Mouse (Mus musculus) liver, adult 2 months (tissue): Measurements from ENCODE around the gene Mrnip. TPM values are rescaled to one million over a fixed set of nuclear protein-coding genes. Genes with fewer than 3 reads are reported as not detected.

Experiments
- DNase-seq: peaks from one replicate; pipeline ENCODE4 v3.0.0-alpha.2; 2011; ENCODE audit warnings: low read depth, low spot score; ENCODE audit errors: extremely low read depth
- H3K27ac ChIP-seq: fragments of 200-500 bp; replicated peaks from 2 replicates; pipeline ENCODE4 v1.5.1; 2012; ENCODE audit warnings: low read depth, mild to moderate bottlenecking, control low read depth, inconsistent platforms, low read length; ENCODE audit not compliant: insufficient read depth
- H3K27me3 ChIP-seq: fragments of 200-500 bp; 2 replicates; pipeline ENCODE4 v1.6.1; 2012; ENCODE audit warnings: mild to moderate bottlenecking, moderate library complexity, low read length, inconsistent platforms; ENCODE audit not compliant: control insufficient read depth, insufficient read depth
- H3K36me3 ChIP-seq: fragments of 200-500 bp; 2 replicates; pipeline ENCODE4 v1.6.1; 2012; ENCODE audit warnings: low read length, inconsistent platforms; ENCODE audit not compliant: control insufficient read depth, insufficient read depth
- H3K4me1 ChIP-seq: fragments of 200-500 bp; 2 replicates; pipeline ENCODE4 v1.6.1; 2011; ENCODE audit warnings: low read length; ENCODE audit not compliant: control insufficient read depth, insufficient read depth
- H3K4me3 ChIP-seq: fragments of 200-500 bp; 2 replicates; pipeline ENCODE4 v1.5.1; 2011; ENCODE audit warnings: low read depth, mild to moderate bottlenecking, control low read depth, low read length, moderate library complexity; ENCODE audit not compliant: insufficient read depth
- H3K79me2 ChIP-seq: fragments of 200-500 bp; 2 replicates; pipeline ENCODE4 v1.6.1; 2012; ENCODE audit warnings: inconsistent platforms, mild to moderate bottlenecking, low read length, moderate library complexity; ENCODE audit not compliant: control insufficient read depth, insufficient read depth
- H3K9ac ChIP-seq: fragments of 200-500 bp; 2 replicates; pipeline ENCODE4 v1.6.1; 2012; ENCODE audit warnings: low read depth, mild to moderate bottlenecking, control low read depth, inconsistent platforms, low read length
- CTCF ChIP-seq: fragments of 200-500 bp; IDR thresholded peaks from 2 replicates; pipeline ENCODE4 v1.5.1; 2011; ENCODE audit warnings: low read depth, low read length, control low read depth
- POLR2A ChIP-seq: fragments of 200-500 bp; IDR thresholded peaks from 2 replicates; pipeline ENCODE4 v1.6.1; 2011; ENCODE audit warnings: low read length, control low read depth; ENCODE audit not compliant: insufficient read depth; ENCODE audit errors: extremely low read depth
- WGBS: fragments of 180-500 bp; shearing (Covaris S2); methylation state at CpG from one replicate; pipeline ENCODE4 v1.1.7; 2018; 5-methylcytosine and 5-hydroxymethylcytosine counted together
- polyA plus RNA-seq: library from polyadenylated mRNA; depleted of rRNA; stranded (reverse); fragments of >200 nt; gene quantifications from 2 replicates; pipeline ENCODE4 v1.2.3, GENCODE M21; 2012
- total RNA-seq: library from RNA; depleted of rRNA; stranded (reverse); fragments of >200 nt; gene quantifications from 2 replicates; pipeline ENCODE4 v1.2.3, GENCODE M21; 2014

The Mrnip gene
- total and polyA plus RNA-seq, 2 experiments, result 8.5 to 9.9 TPM

GRCm38 (mm10) chr11:50162338-50163050 is 11.8 kb upstream of the Mrnip start:
- Histone ChIP-seq H3K9ac (no peak overlapping the region), H3K27ac (no peak overlapping the region), H3K4me1 (peaks cover 18% of the 10 kb centered on the region), H3K36me3 (no peaks in the 10 kb centered on the region), H3K4me3 (no peak overlapping the region), H3K79me2 (no peaks in the 10 kb centered on the region), H3K27me3 (no peaks in the 10 kb centered on the region)
- 93% methylated on average over 3 of the region's 3 CpGs for WGBS
- DNase-seq, result no peak
- TF ChIP-seq POLR2A (no peak), CTCF (no peak)

- no peak overlapping the region for H3K4me3 ChIP-seq
- peaks cover 10% of the 10 kb centered on the region; the same call in 1 of the 2 replicates for H3K36me3 ChIP-seq
- no peak for TF ChIP-seq CTCF
- no peak for TF ChIP-seq POLR2A
- DNase-seq, result peak; percentile 84
- WGBS, result 47% methylated on average over 5 of the region's 5 CpGs
- H3K79me2 ChIP-seq, result no peaks in the 10 kb centered on the region
- no peaks in the 10 kb centered on the region for H3K27me3 ChIP-seq
- peak overlapping the region; percentile 14; the same call in 1 of the 2 replicates for H3K27ac ChIP-seq
- H3K4me1 ChIP-seq, result peaks cover 8% of the 10 kb centered on the region
- H3K9ac ChIP-seq, result no peak overlapping the region
These were observed 5.9 kb upstream of the Mrnip start for GRCm38 (mm10) chr11:50168352-50168751.

- TF ChIP-seq POLR2A (peak; percentile 73), CTCF (no peak)
- Histone ChIP-seq H3K36me3 (peaks cover 3% of the 10 kb centered on the region; the same call in 1 of the 2 replicates), H3K9ac (peak overlapping the region; percentile 80), H3K79me2 (no peaks in the 10 kb centered on the region), H3K27me3 (no peaks in the 10 kb centered on the region), H3K27ac (peak overlapping the region; percentile 49), H3K4me3 (peak overlapping the region; percentile 75), H3K4me1 (peaks cover 35% of the 10 kb centered on the region)
- DNase-seq, result peak; percentile 93
- WGBS, result under 1% methylated on average over 27 of the region's 27 CpGs
These were observed 515 bp downstream of the Mrnip start for GRCm38 (mm10) chr11:50174730-50175187.

DNA sequence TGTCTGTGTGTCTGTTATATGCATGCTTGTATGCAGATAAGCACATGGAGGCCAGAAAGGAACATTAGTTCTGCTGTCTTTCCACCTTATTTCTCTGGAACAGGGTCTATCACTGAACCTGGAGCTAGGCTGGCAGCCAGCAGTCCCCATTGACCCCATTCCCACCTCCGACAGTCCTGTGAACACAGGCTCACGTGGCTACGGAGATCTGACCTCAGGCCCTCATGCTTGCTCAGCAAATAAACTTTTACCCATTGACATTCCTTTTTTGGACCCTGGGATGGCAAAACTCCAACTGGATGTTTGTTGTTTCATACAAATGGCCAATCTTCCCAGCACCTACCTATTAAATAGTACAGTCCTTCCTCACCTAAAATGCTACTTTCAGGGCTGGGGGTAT is 2.1 kb downstream of the Mrnip start:
- Histone ChIP-seq H3K4me3 (no peak overlapping the region), H3K27me3 (no peaks in the 10 kb centered on the region), H3K9ac (no peak overlapping the region), H3K79me2 (no peaks in the 10 kb centered on the region), H3K27ac (peak overlapping the region; percentile 60), H3K36me3 (no peaks in the 10 kb centered on the region), H3K4me1 (peaks cover 43% of the 10 kb centered on the region)
- WGBS, result 17% methylated on average over 3 of the region's 3 CpGs
- TF ChIP-seq POLR2A (no peak), CTCF (no peak)
- peak; percentile 96 for DNase-seq

DNA sequence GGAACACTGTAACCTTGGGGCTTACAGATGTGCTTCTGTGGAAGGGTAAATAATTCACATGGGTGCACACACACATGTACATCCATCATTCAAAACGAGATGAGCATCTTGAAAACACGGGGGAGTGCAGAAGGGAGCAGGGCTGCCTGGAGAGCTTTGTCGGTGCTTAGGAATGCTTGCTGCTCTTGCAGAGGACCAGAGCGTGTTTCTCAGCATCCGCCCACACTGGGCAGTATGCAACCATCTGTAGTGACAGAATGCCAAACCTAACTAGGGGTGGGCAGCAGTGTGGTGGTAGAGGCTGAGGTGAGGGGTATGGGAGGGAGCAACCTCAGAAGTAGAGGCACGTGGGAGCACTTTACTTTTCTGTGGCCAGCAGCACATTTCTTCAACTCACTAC is 2.9 kb downstream of the Mrnip start:
- WGBS, result 65% methylated on average over 6 of the region's 6 CpGs
- Histone ChIP-seq H3K27ac (no peak overlapping the region), H3K4me3 (no peak overlapping the region), H3K36me3 (no peaks in the 10 kb centered on the region), H3K79me2 (no peaks in the 10 kb centered on the region), H3K4me1 (peaks cover 43% of the 10 kb centered on the region), H3K27me3 (no peaks in the 10 kb centered on the region), H3K9ac (no peak overlapping the region)
- no peak for DNase-seq
- TF ChIP-seq POLR2A (no peak), CTCF (no peak)
